ENCODE assay signal across 8 mouse cellular contexts in genomic region chr4:117676903-117677302, GRCm38 (mm10). TPM values are rescaled to one million over a fixed set of nuclear protein-coding genes. Genes with fewer than 3 reads are reported as not detected.
DNase-seq lines count a peak whose midpoint lies in the region; ATAC-seq and TF ChIP-seq lines count a peak whose summit lies in the region.

No protein-coding gene starts in this region.

- 25% methylated on average over 3 of the region's 3 CpGs for WGBS in thymus, adult 2 months
- 15% methylated on average over 3 of the region's 3 CpGs for WGBS in kidney, adult 2 months
- 29% methylated on average over 3 of the region's 3 CpGs for WGBS in limb, embryonic 10.5 days
- WGBS in midbrain, postnatal 0 days, result 9% methylated on average over 3 of the region's 3 CpGs

- H3K36me3 ChIP-seq in thymus, adult 2 months (ENCODE audit: control insufficient read depth, insufficient read depth, low read length), result peaks cover 32% of the 10 kb centered on the region
- H3K36me3 ChIP-seq in kidney, adult 2 months (ENCODE audit: control insufficient read depth, insufficient read depth, low read length), result peaks cover 2% of the 10 kb centered on the region; the same call in 1 of the 2 replicates
- peaks cover 89% of the 10 kb centered on the region for H3K36me3 ChIP-seq in limb, embryonic 10.5 days
- H3K36me3 ChIP-seq in midbrain, postnatal 0 days (ENCODE audit: insufficient read depth, low read length), result peaks cover 64% of the 10 kb centered on the region

- peak; percentile 69 for DNase-seq in thymus, adult 2 months
- DNase-seq in thymus, adult 18-20 months, result no peak
- DNase-seq in cerebellum, postnatal 14 days, result peak; percentile 92 to 96
- DNase-seq in frontal cortex, postnatal 25 days (ENCODE audit: low spot score in 2 of 2), result peak; percentile 84
- DNase-seq in kidney, adult 2 months, result peak; percentile 79
- peak; percentile 88 for DNase-seq in limb, embryonic 10.5 days (ENCODE audit: low spot score)
- DNase-seq in midbrain, postnatal 0 days (ENCODE audit: low spot score), result peak; percentile 88
- peak; percentile 23 to 65 for DNase-seq in spleen, postnatal 14 days (ENCODE audit: low spot score in 2 of 2)

- ATAC-seq in midbrain, postnatal 0 days (ENCODE audit: low FRiP score), result 0 out of 2 replicates have a peak, but pooled peaks have one; percentile 26

- no peak overlapping the region for H3K27ac ChIP-seq in thymus, adult 2 months (ENCODE audit: control insufficient read depth, insufficient read depth, low read length)
- no peak overlapping the region for H3K27ac ChIP-seq in kidney, adult 2 months (ENCODE audit: insufficient read depth, low read depth, low read length)
- no peak overlapping the region for H3K27ac ChIP-seq in limb, embryonic 10.5 days
- H3K27ac ChIP-seq in midbrain, postnatal 0 days (ENCODE audit: low read depth, low read length), result no peak overlapping the region

- H3K4me1 ChIP-seq in thymus, adult 2 months (replicated peaks; ENCODE audit: control insufficient read depth, insufficient read depth, low read length), result peaks cover 13% of the 10 kb centered on the region
- H3K4me1 ChIP-seq in kidney, adult 2 months (ENCODE audit: control insufficient read depth, insufficient read depth, low read length), result 0 out of 2 replicates have a peak, but pooled peaks cover 5% of the 10 kb centered on the region
- H3K4me1 ChIP-seq in limb, embryonic 10.5 days, result peaks cover 15% of the 10 kb centered on the region
- H3K4me1 ChIP-seq in midbrain, postnatal 0 days (ENCODE audit: insufficient read depth, low read length), result no peaks in the 10 kb centered on the region

- peak; percentile 24; the same call in 1 of the 2 replicates for TF ChIP-seq CTCF in thymus, adult 2 months (IDR thresholded peaks at IDR 0.05; ENCODE audit: borderline replicate concordance, control insufficient read depth, extremely low read depth, insufficient read depth, low read length, poor library complexity)
- TF ChIP-seq CTCF in kidney, adult 2 months (conservative IDR thresholded peaks at IDR 0.05; ENCODE audit: insufficient read depth, insufficient read length, low read depth, low read length), result peak; percentile 92
- peak; percentile 96 for TF ChIP-seq CTCF in midbrain, postnatal 0 days (IDR thresholded peaks at IDR 0.05)

- no peaks in the 10 kb centered on the region for H3K9me3 ChIP-seq in limb, embryonic 10.5 days (replicated peaks)
- H3K9me3 ChIP-seq in midbrain, postnatal 0 days (ENCODE audit: low read length), result no peaks in the 10 kb centered on the region

- H3K4me2 ChIP-seq in midbrain, postnatal 0 days (ENCODE audit: low read depth, low read length, poor library complexity, severe bottlenecking), result no peak overlapping the region

- no peaks in the 10 kb centered on the region for H3K27me3 ChIP-seq in thymus, adult 2 months (ENCODE audit: control insufficient read depth, insufficient read depth, low read length)
- H3K27me3 ChIP-seq in kidney, adult 2 months (replicated peaks; ENCODE audit: control insufficient read depth, insufficient read depth, low read length), result no peaks in the 10 kb centered on the region
- H3K27me3 ChIP-seq in limb, embryonic 10.5 days (ENCODE audit: low read depth, poor library complexity, severe bottlenecking), result no peaks in the 10 kb centered on the region
- H3K27me3 ChIP-seq in midbrain, postnatal 0 days (ENCODE audit: insufficient read depth, low read length), result no peaks in the 10 kb centered on the region

- H3K4me3 ChIP-seq in thymus, adult 2 months (ENCODE audit: control insufficient read depth, insufficient read depth, low read length), result no peak overlapping the region
- H3K4me3 ChIP-seq in kidney, adult 2 months (ENCODE audit: insufficient read depth, low read depth, low read length), result no peak overlapping the region
- H3K4me3 ChIP-seq in limb, embryonic 10.5 days, result no peak overlapping the region
- no peak overlapping the region for H3K4me3 ChIP-seq in midbrain, postnatal 0 days (ENCODE audit: low read depth, low read length)

- no peak overlapping the region for H3K9ac ChIP-seq in midbrain, postnatal 0 days (replicated peaks; ENCODE audit: low read length, poor library complexity, severe bottlenecking)

- no peak for TF ChIP-seq POLR2A in thymus, adult 2 months (IDR thresholded peaks at IDR 0.05; ENCODE audit: control insufficient read depth, extremely low read depth, insufficient read depth, low read length, poor library complexity)
- TF ChIP-seq POLR2A in kidney, adult 2 months (IDR thresholded peaks at IDR 0.05; ENCODE audit: low read depth, low read length), result no peak

RNA-seq across cellular contexts. Expression of gene Dmap1, which starts 5.2 kb away (rescaled TPM):
- 30.2 and 31.9 TPM in 2 replicates for polyA plus RNA-seq in thymus, adult 2 months (2012; rRNA removed)
- 14.8 and 17.0 TPM in 2 replicates for polyA plus RNA-seq in kidney, adult 2 months (2012; rRNA removed)
- 89.7 and 92.2 TPM in 2 replicates for polyA plus RNA-seq in limb, embryonic 10.5 days (2016; fragmentation: Nextera tagmentation; extraction: Ambion mirVana)
- total RNA-seq in midbrain, postnatal 0 days (2014; rRNA removed), result 62.6 and 69.5 TPM in 2 replicates
- polyA plus RNA-seq in midbrain, postnatal 0 days (2015; fragmentation: Nextera tagmentation; extraction: Ambion mirVana), result 89.7 and 95.1 TPM in 2 replicates

RNA-seq across cellular contexts. Expression of gene Gm12845, which starts 47.3 kb away (rescaled TPM):
- 0.09 TPM in 1 of 2 replicates, not detected in the other for polyA plus RNA-seq in thymus, adult 2 months (2012; rRNA removed)
- polyA plus RNA-seq in kidney, adult 2 months (2012; rRNA removed), result not detected in 2 replicates
- polyA plus RNA-seq in limb, embryonic 10.5 days (2016; fragmentation: Nextera tagmentation; extraction: Ambion mirVana), result not detected in 2 replicates
- total RNA-seq in midbrain, postnatal 0 days (2014; rRNA removed), result not detected in 2 replicates
- not detected in 2 replicates for polyA plus RNA-seq in midbrain, postnatal 0 days (2015; fragmentation: Nextera tagmentation; extraction: Ambion mirVana)

Comparison
In these comparisons a context has a peak if more than half of its experiments do, and no peak if none do; other contexts are left out.
1. DNase-seq: peak in thymus, adult 2 months (single experiment), cerebellum, postnatal 14 days (2 of 2), frontal cortex, postnatal 25 days (2 of 2), kidney, adult 2 months (single experiment), limb, embryonic 10.5 days (single experiment), midbrain, postnatal 0 days (single experiment) and spleen, postnatal 14 days (2 of 2); none in thymus, adult 18-20 months (0 of 2).
2. CTCF ChIP-seq: peak in every context shown above with its lines; median percentile 96 in midbrain, postnatal 0 days; 92 in kidney, adult 2 months; 24 in thymus, adult 2 months.